Mouse (Mus musculus) CH12.LX (cell line): ENCODE data around the gene Ccdc38. TPM values are rescaled to one million over a fixed set of nuclear protein-coding genes. Genes with fewer than 3 reads are reported as not detected.

Experiments
- DNase-seq: peaks from one replicate; pipeline ENCODE4 v3.0.0-alpha.2; 2013; ENCODE audit errors: extremely low read depth
- H3K27ac ChIP-seq: 2 replicates; pipeline ENCODE4 v1.5.1; 2012; ENCODE audit warnings: low read depth, mild to moderate bottlenecking, control low read depth, moderate library complexity; ENCODE audit not compliant: insufficient read depth
- H3K27me3 ChIP-seq: replicated peaks from 2 replicates; pipeline ENCODE3; 2012; ENCODE audit warnings: inconsistent platforms
- H3K36me3 ChIP-seq, 2 experiments: replicated peaks in 1 of 2; 2 replicates each; pipeline versions ENCODE3 to v1.6.1; 2012; ENCODE audit warnings: inconsistent platforms in 1 of 2, low read length in 1 of 2, mild to moderate bottlenecking in 1 of 2, mixed read lengths in 1 of 2, moderate library complexity in 1 of 2; ENCODE audit not compliant: control insufficient read depth in 1 of 2, insufficient read depth in 1 of 2
- H3K4me1 ChIP-seq, 2 experiments: 2 replicates each; pipeline ENCODE4 v1.6.1; 2012; ENCODE audit warnings: inconsistent platforms in 1 of 2, moderate library complexity in 1 of 2; ENCODE audit not compliant: insufficient read depth in 2 of 2, control insufficient read depth in 1 of 2
- H3K4me2 ChIP-seq: 2 replicates; pipeline ENCODE4 v1.6.1; 2012; ENCODE audit warnings: low read depth, mild to moderate bottlenecking, control low read depth; ENCODE audit not compliant: poor library complexity, insufficient read depth, severe bottlenecking
- H3K4me3 ChIP-seq, 3 experiments: fragments of 150-350 bp in 1 of 3; sonication (generic) in 1 of 3; replicated peaks in 1 of 3; 2 replicates each; pipeline versions ENCODE3 to v1.5.1; 2011 to 2012; ENCODE audit warnings: low read depth in 2 of 3, low read length in 2 of 3, mild to moderate bottlenecking in 2 of 3, moderate library complexity in 2 of 3, control low read depth in 1 of 3, improper control_type of control experiment in 1 of 3, inconsistent platforms in 1 of 3, mixed read lengths in 1 of 3; ENCODE audit not compliant: poor library complexity in 1 of 3
- H3K79me2 ChIP-seq: replicated peaks from 2 replicates; pipeline ENCODE4 v1.6.1; 2012; ENCODE audit warnings: mild to moderate bottlenecking, moderate library complexity; ENCODE audit not compliant: control insufficient read depth, poor library complexity, insufficient read depth, severe bottlenecking; ENCODE audit errors: extremely low read depth
- H3K9ac ChIP-seq: 2 replicates; pipeline ENCODE4 v1.6.1; 2012; ENCODE audit warnings: low read depth, mild to moderate bottlenecking, control low read depth, moderate library complexity; ENCODE audit not compliant: insufficient read depth
- H3K9me3 ChIP-seq: replicated peaks from 2 replicates; pipeline ENCODE3; 2012; ENCODE audit warnings: low read length, inconsistent platforms, mixed read lengths
- BHLHE40 ChIP-seq: IDR thresholded peaks from 2 replicates; pipeline ENCODE4 v1.6.1; 2011; ENCODE audit warnings: mild to moderate bottlenecking, low read depth, low read length, improper control_type of control experiment
- CTCF ChIP-seq, 2 experiments: IDR thresholded peaks in 1 of 2; conservative IDR thresholded peaks in 1 of 2; 2 replicates each; pipeline ENCODE4 v1.5.1; 2011 to 2012; ENCODE audit warnings: low read depth in 2 of 2, low read length in 2 of 2, improper control_type of control experiment in 1 of 2, inconsistent platforms in 1 of 2, mild to moderate bottlenecking in 1 of 2, moderate library complexity in 1 of 2
- E2F4 ChIP-seq: IDR thresholded peaks from 2 replicates; pipeline ENCODE4 v1.6.1; 2011; ENCODE audit warnings: low read depth, low read length, improper control_type of control experiment; ENCODE audit not compliant: insufficient replicate concordance
- ETS1 ChIP-seq: conservative IDR thresholded peaks from 2 replicates; pipeline ENCODE4 v1.6.1; 2012; ENCODE audit warnings: low read depth, mild to moderate bottlenecking, inconsistent platforms, low read length, improper control_type of control experiment, moderate library complexity
- GABPA ChIP-seq: IDR thresholded peaks from 2 replicates; pipeline ENCODE4 v1.6.1; 2012; ENCODE audit warnings: low read depth, low read length, improper control_type of control experiment, inconsistent platforms; ENCODE audit not compliant: insufficient replicate concordance
- IRF4 ChIP-seq: IDR thresholded peaks from 2 replicates; pipeline ENCODE4 v1.6.1; 2014; ENCODE audit warnings: low read depth, mild to moderate bottlenecking, inconsistent platforms, low read length, improper control_type of control experiment
- JUN ChIP-seq: IDR thresholded peaks from 2 replicates; pipeline ENCODE4 v1.6.1; 2011; ENCODE audit warnings: low read depth, mild to moderate bottlenecking, low read length, improper control_type of control experiment, moderate library complexity; ENCODE audit not compliant: insufficient read depth
- JUND ChIP-seq: conservative IDR thresholded peaks from 2 replicates; pipeline ENCODE4 v1.6.1; 2011; ENCODE audit warnings: low read depth, low read length, improper control_type of control experiment
- KAT2A ChIP-seq: IDR thresholded peaks from 2 replicates; pipeline ENCODE4 v1.6.1; 2012; ENCODE audit warnings: low read length, improper control_type of control experiment, inconsistent platforms; ENCODE audit not compliant: insufficient replicate concordance
- NRF1 ChIP-seq: IDR thresholded peaks from 2 replicates; pipeline ENCODE4 v1.6.1; 2014; ENCODE audit warnings: low read depth, mild to moderate bottlenecking, inconsistent platforms, low read length, improper control_type of control experiment, moderate library complexity
- POLR2A ChIP-seq: IDR thresholded peaks from 2 replicates; pipeline ENCODE4 v1.6.1; 2011; ENCODE audit warnings: low read depth, mild to moderate bottlenecking, improper control_type of control experiment, low read length
- POLR2AphosphoS2 ChIP-seq: IDR thresholded peaks from 2 replicates; pipeline ENCODE4 v1.6.1; 2011; ENCODE audit warnings: low read depth, low read length, improper control_type of control experiment
- RAD21 ChIP-seq: IDR thresholded peaks from 2 replicates; pipeline ENCODE4 v1.6.1; 2011; ENCODE audit warnings: low read depth, mild to moderate bottlenecking, low read length, improper control_type of control experiment, moderate library complexity
- TBP ChIP-seq: conservative IDR thresholded peaks from 2 replicates; pipeline ENCODE4 v1.6.1; 2011; ENCODE audit warnings: low read depth, low read length, improper control_type of control experiment
- UBTF ChIP-seq: IDR thresholded peaks from 2 replicates; pipeline ENCODE4 v1.6.1; 2012; ENCODE audit warnings: low read depth, mild to moderate bottlenecking, inconsistent platforms, low read length, improper control_type of control experiment, moderate library complexity
- USF2 ChIP-seq: conservative IDR thresholded peaks from 2 replicates; pipeline ENCODE4 v1.6.1; 2011; ENCODE audit warnings: low read depth, low read length, improper control_type of control experiment
- ZC3H11A ChIP-seq: IDR thresholded peaks from 2 replicates; pipeline ENCODE4 v1.6.1; 2012; ENCODE audit warnings: low read depth, mild to moderate bottlenecking, inconsistent platforms, low read length, improper control_type of control experiment
- ZNF384 ChIP-seq: IDR thresholded peaks from 2 replicates; pipeline ENCODE4 v1.6.1; 2012; ENCODE audit warnings: low read depth, low read length, improper control_type of control experiment, inconsistent platforms
- dilution Hi-C: fragments of 300-500 bp; cut with MboI; formaldehyde crosslinking; loops from 2 replicates; pipeline ENCODE4 v1.14.3; 2020; ENCODE audit warnings: low sequenced_read_pairs; ENCODE audit not compliant: extremely low pct_unique_long_range_greater_than_20kb, extremely low pct_ligation_motif_present
- in situ Hi-C: fragments of 300-500 bp; cut with MboI; formaldehyde crosslinking; loops from 3 replicates; pipeline ENCODE4 v1.14.3; 2019; ENCODE audit warnings: low sequenced_read_pairs, low pct_ligation_motif_present, low pct_unique_long_range_greater_than_20kb, mixed read lengths
- polyA plus RNA-seq: library from polyadenylated mRNA; unstranded; fragments of >175 nt; gene quantifications from 2 replicates; pipeline ENCODE4 v1.2.1, GENCODE M21; 2012; ENCODE audit warnings: low read depth; ENCODE audit not compliant: insufficient read length
- total RNA-seq, 2 experiments: library from RNA; depleted of rRNA; stranded (reverse); fragments of 300-350 nt in 1 of 2; fragments of >200 nt in 1 of 2; gene quantifications; 2 replicates each; pipeline ENCODE4 v1.2.3; 2012 to 2014

Gene Ccdc38
- total and polyA plus RNA-seq, 3 experiments: 9.2 to 47.3 (median 17.9) TPM

DNA sequence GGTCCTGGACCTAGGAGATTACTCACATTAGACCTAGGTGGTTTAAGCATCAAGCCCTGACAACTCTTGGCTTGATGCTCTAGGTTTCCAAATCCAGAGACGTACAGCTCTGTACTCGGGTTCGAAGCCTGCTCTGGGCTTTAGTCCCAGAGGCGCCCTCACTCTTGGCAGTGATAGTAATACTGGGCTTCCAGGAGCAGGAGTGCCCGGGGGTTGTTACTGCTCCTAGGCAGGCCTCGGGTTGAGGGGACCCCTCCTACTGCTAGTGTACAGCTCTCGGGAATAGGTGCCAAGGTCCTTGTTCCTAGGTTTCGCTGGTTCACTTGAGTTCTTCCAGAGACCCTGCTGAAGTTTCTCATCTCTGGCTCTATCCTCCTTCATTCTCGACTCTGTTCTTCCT is 65.9 kb downstream of the Ccdc38 start:
- in situ Hi-C loops: loop anchor here (10.0 kb wide), 1 partner anchor 158 kb away; no protein-coding TSS in a partner anchor

DNA sequence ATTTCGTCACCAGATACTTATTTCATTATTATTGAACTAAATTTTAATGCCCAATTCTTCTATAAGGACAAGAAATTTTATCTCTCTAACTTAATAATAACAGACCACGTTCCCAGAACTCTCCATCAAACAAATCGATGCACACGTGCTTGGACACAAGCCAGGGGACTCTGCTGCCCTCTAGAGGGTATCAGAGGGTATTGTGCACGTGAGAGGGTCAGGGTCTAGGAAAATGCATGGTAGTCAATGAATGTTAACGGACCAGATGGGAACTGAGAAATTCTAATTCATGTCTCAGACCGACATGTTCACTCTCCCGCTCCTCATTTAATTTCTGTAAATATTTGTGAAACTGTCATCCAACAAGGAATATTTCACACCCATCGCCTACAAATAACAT is 67.6 kb downstream of the Ccdc38 start:
- no peak overlapping the region for H3K4me3 ChIP-seq
- H3K4me1 ChIP-seq: no peaks in the 10 kb centered on the region
- no peak for DNase-seq
- no peaks in the 10 kb centered on the region for H3K27me3 ChIP-seq
- dilution Hi-C loops: no loop called here
- TF ChIP-seq BHLHE40 (peak; percentile 95), CTCF (conservative IDR thresholded peaks at IDR 0.05 in 1 of 2, IDR thresholded peaks at IDR 0.05 in 1 of 2; ENCODE audit: low read depth in 2 of 2, low read length in 2 of 2) (peak; percentile 48 to 52), NRF1 (no peak), POLR2AphosphoS2 (no peak)
- no peak overlapping the region for H3K4me2 ChIP-seq
- H3K9ac ChIP-seq: no peak overlapping the region
- H3K27ac ChIP-seq: no peak overlapping the region
- H3K9me3 ChIP-seq: peaks cover 6% of the 10 kb centered on the region
- H3K79me2 ChIP-seq: no peaks in the 10 kb centered on the region
- no peaks in the 10 kb centered on the region for H3K36me3 ChIP-seq
- in situ Hi-C loops: loop anchor here (10.0 kb wide), 1 partner anchor 157 kb away; no protein-coding TSS in a partner anchor

More for the DNA sequence above, 65.9 kb downstream of the Ccdc38 start:
- Histone ChIP-seq H3K27me3 (no peaks in the 10 kb centered on the region), H3K36me3 (no peaks in the 10 kb centered on the region), H3K27ac (no peak overlapping the region), H3K4me3 (no peak overlapping the region), H3K9me3 (peaks cover 6% of the 10 kb centered on the region), H3K4me2 (no peak overlapping the region), H3K79me2 (no peaks in the 10 kb centered on the region), H3K4me1 (no peaks in the 10 kb centered on the region), H3K9ac (no peak overlapping the region)
- dilution Hi-C loops: no loop called here
- no peak for TF ChIP-seq BHLHE40
- TF ChIP-seq TBP: no peak
- TF ChIP-seq GABPA: no peak
- TF ChIP-seq USF2: no peak
- no peak for TF ChIP-seq E2F4
- TF ChIP-seq JUN: no peak
- DNase-seq: no peak

DNA sequence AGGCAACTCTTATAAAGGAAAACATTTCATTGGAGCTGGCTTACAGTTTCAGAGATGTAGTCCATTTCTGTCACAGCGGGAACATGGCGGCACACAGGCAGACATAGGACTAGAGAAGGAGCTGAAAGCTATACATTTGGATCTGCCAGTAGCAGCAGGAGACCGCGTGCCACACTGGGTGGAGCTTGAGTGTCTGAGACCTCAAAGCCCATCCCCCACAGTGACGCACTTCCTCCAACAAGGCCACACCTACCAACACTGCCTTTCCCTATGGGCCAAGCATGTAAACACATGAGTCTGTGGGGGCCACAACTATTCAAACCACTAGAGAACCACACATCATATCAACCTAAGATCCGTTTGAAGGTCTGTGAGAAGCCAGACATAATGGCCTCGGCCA is 68.8 kb downstream of the Ccdc38 start:
- Histone ChIP-seq H3K27ac (no peak overlapping the region), H3K9me3 (peaks cover 3% of the 10 kb centered on the region), H3K4me2 (no peak overlapping the region), H3K27me3 (no peaks in the 10 kb centered on the region), H3K4me3 (no peak overlapping the region)
- DNase-seq: no peak
- TF ChIP-seq JUND (no peak), ZNF384 (no peak), POLR2A (no peak), IRF4 (no peak), ZC3H11A (no peak), ETS1 (no peak), NRF1 (no peak), KAT2A (no peak), UBTF (no peak), USF2 (no peak), BHLHE40 (no peak), RAD21 (no peak)
- TF ChIP-seq, all 38 proteins: peak for 0
- H3K79me2 ChIP-seq: no peaks in the 10 kb centered on the region
- in situ Hi-C loops: loop anchor here (10.0 kb wide), 1 partner anchor 156 kb away; no protein-coding TSS in a partner anchor
- no peak overlapping the region for H3K9ac ChIP-seq
- dilution Hi-C loops: no loop called here
- H3K36me3 ChIP-seq: no peaks in the 10 kb centered on the region
- peaks cover 0 to 2% of the 10 kb centered on the region in 2 experiments; a peak in 1 of 4 replicates for H3K4me1 ChIP-seq
